Mouse (Mus musculus): Measurements from ENCODE around the gene Rad54l.

GRCm38 (mm10) chr4:116100959-116101358 is 22.5 kb downstream of the Rad54l start:
- no peak for TF ChIP-seq CTCF (IDR thresholded peaks at IDR 0.05; ENCODE audit: borderline replicate concordance, insufficient read depth, low read depth, low read length)
- TF ChIP-seq POLR2A (IDR thresholded peaks at IDR 0.05; ENCODE audit: borderline replicate concordance, insufficient read depth, low read length): no peak

Measured in cerebellum, adult 2 months (tissue).